Mouse (Mus musculus): ENCODE results near the gene Aifm3. TPM values are rescaled to one million over a fixed set of nuclear protein-coding genes. Genes with fewer than 3 reads are reported as not detected.
A peak's percentile ranks its signal among the peaks of the same experiment; 100 is the strongest.

Gene Aifm3
- polyA plus RNA-seq, 1 experiment: 0.23 TPM

GRCm38 (mm10) chr16:17463184-17463583 lies 26.2 kb upstream of the Aifm3 start:
- no peaks in the 10 kb centered on the region for H3K27me3 ChIP-seq (ENCODE audit: control insufficient read depth, insufficient read depth, low read length)
- H3K4me3 ChIP-seq (ENCODE audit: extremely low read depth, insufficient read depth, insufficient read length): no peak overlapping the region
- 68% methylated on average over 2 of the region's 2 CpGs for WGBS
- H3K36me3 ChIP-seq (ENCODE audit: control insufficient read depth, insufficient read depth, low read length): no peaks in the 10 kb centered on the region; the same call in 1 of the 2 replicates
- no peak for DNase-seq (ENCODE audit: low read depth in 1 of 2, low spot score in 2 of 2)
- TF ChIP-seq POLR2A (IDR thresholded peaks at IDR 0.05; ENCODE audit: low read depth, low read length): no peak
- no peak for TF ChIP-seq CTCF (IDR thresholded peaks at IDR 0.05; ENCODE audit: extremely low read depth, insufficient read depth, insufficient read length, insufficient replicate concordance)
- no peak overlapping the region for H3K27ac ChIP-seq (ENCODE audit: insufficient read depth, low read length)
- H3K4me1 ChIP-seq (ENCODE audit: control insufficient read depth, insufficient read depth, insufficient read length): peaks cover 2% of the 10 kb centered on the region; the same call in 1 of the 2 replicates

DNA sequence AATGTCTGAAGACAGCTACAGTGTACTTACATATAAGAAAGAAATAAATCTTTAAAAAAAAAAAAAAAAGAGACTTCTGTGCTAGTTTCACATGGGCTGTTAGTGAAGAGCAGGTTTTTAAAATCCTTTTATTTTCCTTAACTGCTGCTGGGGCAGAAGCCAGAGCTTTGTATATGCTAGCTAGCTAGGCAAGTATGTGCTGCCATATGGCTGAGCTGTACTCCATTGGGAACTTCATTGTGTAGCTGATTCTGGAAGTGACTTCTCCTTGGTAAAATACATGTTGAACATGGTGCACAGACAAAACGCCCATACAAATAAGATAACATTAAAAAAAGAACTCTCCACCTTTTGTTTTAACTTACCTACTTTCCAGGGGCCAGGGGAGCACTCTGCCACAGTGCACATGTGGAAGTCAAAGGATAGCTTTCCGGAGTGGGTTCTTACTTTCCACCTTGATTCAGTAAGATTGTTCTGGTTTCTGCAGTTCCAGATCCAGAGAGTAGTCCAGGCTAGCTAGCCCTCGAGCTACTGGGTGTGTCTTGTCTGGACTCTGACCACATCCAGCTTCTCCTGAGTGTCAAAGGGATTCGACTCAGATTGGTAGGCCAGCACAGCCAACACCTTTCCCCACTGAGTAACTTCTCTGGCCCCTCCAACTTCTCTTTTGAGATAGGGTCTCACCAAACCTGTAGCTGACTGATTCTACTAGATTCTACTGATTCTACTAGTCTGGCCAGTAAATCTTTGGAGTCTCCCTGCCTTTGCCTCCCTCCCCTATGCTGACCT lies 22.3 kb upstream of the Aifm3 start:
- Histone ChIP-seq H3K27me3 (ENCODE audit: control insufficient read depth, insufficient read depth, low read length) (no peaks in the 10 kb centered on the region), H3K4me3 (ENCODE audit: extremely low read depth, insufficient read depth, insufficient read length) (no peak overlapping the region), H3K4me1 (ENCODE audit: control insufficient read depth, insufficient read depth, insufficient read length) (no peaks in the 10 kb centered on the region), H3K27ac (ENCODE audit: insufficient read depth, low read length) (no peak overlapping the region), H3K36me3 (ENCODE audit: control insufficient read depth, insufficient read depth, low read length) (peaks cover 7% of the 10 kb centered on the region)
- TF ChIP-seq CTCF (IDR thresholded peaks at IDR 0.05; ENCODE audit: extremely low read depth, insufficient read depth, insufficient read length, insufficient replicate concordance) (no peak), POLR2A (IDR thresholded peaks at IDR 0.05; ENCODE audit: low read depth, low read length) (no peak)
- DNase-seq (ENCODE audit: low read depth in 1 of 2, low spot score in 2 of 2): no peak
- WGBS: 82% methylated on average over 4 of the region's 4 CpGs

DNA sequence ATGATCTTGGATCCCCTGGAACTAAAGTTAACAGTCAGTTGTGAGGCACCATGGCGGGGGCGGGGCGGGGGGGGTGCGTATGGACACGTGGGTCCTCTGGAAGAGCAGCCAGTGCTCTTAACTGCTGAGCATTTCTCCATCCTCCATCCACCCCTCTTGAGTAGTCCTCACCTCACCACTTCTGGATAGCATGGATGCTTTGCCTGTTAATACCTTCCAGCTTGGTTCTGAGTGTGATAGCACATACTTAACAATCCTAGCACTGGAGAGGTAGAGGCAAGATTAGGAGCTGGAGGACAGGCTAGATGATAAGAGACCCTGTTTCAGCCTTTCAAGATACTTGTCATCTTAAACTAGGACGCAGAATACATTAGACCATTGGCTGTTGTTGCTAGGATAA lies 16.9 kb upstream of the Aifm3 start:
- 89% methylated on average over 6 of the region's 6 CpGs for WGBS
- Histone ChIP-seq H3K27ac (ENCODE audit: insufficient read depth, low read length) (no peak overlapping the region), H3K4me1 (ENCODE audit: control insufficient read depth, insufficient read depth, insufficient read length) (no peaks in the 10 kb centered on the region), H3K36me3 (ENCODE audit: control insufficient read depth, insufficient read depth, low read length) (peaks cover 7% of the 10 kb centered on the region), H3K4me3 (ENCODE audit: extremely low read depth, insufficient read depth, insufficient read length) (no peak overlapping the region), H3K27me3 (ENCODE audit: control insufficient read depth, insufficient read depth, low read length) (no peaks in the 10 kb centered on the region)
- no peak for DNase-seq (ENCODE audit: low read depth in 1 of 2, low spot score in 2 of 2)
- TF ChIP-seq POLR2A (IDR thresholded peaks at IDR 0.05; ENCODE audit: low read depth, low read length) (no peak), CTCF (IDR thresholded peaks at IDR 0.05; ENCODE audit: extremely low read depth, insufficient read depth, insufficient read length, insufficient replicate concordance) (no peak)

- no peak overlapping the region for H3K4me3 ChIP-seq (ENCODE audit: extremely low read depth, insufficient read depth, insufficient read length)
- no peaks in the 10 kb centered on the region; the same call in 1 of the 2 replicates for H3K4me1 ChIP-seq (ENCODE audit: control insufficient read depth, insufficient read depth, insufficient read length)
- peak in 1 of 2 experiments; percentile 11 for DNase-seq (ENCODE audit: low read depth in 1 of 2, low spot score in 2 of 2)
- no peak overlapping the region for H3K27ac ChIP-seq (ENCODE audit: insufficient read depth, low read length)
- H3K36me3 ChIP-seq (ENCODE audit: control insufficient read depth, insufficient read depth, low read length): peaks cover 8% of the 10 kb centered on the region
- TF ChIP-seq POLR2A (IDR thresholded peaks at IDR 0.05; ENCODE audit: low read depth, low read length): no peak
- peak; percentile 47; the same call in 1 of the 2 replicates for TF ChIP-seq CTCF (IDR thresholded peaks at IDR 0.05; ENCODE audit: extremely low read depth, insufficient read depth, insufficient read length, insufficient replicate concordance)
- no peaks in the 10 kb centered on the region for H3K27me3 ChIP-seq (ENCODE audit: control insufficient read depth, insufficient read depth, low read length)
These were observed 15.3 kb upstream of the Aifm3 start for GRCm38 (mm10) chr16:17474091-17474490.

DNA sequence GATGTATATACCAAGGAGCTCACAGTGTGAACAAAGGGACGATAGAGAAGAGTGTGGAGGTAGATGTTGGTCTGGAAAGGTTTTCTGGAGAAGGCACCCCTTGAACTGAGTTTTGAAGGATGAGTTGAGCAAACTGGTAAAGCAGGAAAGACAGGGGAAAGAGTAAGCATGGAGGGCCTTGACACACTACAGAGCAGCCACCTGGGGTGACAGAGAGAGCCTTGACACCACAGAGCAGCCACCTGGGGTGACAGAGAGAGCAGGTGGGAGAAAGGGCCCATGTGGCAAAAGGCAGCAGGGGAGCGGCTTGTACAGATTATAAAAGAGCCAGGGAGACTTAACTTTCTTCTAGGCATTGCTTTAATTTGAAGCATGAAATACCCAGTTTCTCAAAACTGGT lies 14.7 kb upstream of the Aifm3 start:
- DNase-seq (ENCODE audit: low read depth in 1 of 2, low spot score in 2 of 2): no peak
- peaks cover 6% of the 10 kb centered on the region for H3K36me3 ChIP-seq (ENCODE audit: control insufficient read depth, insufficient read depth, low read length)
- 75% methylated on average over 2 of the region's 2 CpGs for WGBS
- H3K27ac ChIP-seq (ENCODE audit: insufficient read depth, low read length): no peak overlapping the region
- no peaks in the 10 kb centered on the region; the same call in 1 of the 2 replicates for H3K4me1 ChIP-seq (ENCODE audit: control insufficient read depth, insufficient read depth, insufficient read length)
- no peak overlapping the region for H3K4me3 ChIP-seq (ENCODE audit: extremely low read depth, insufficient read depth, insufficient read length)
- TF ChIP-seq POLR2A (IDR thresholded peaks at IDR 0.05; ENCODE audit: low read depth, low read length) (no peak), CTCF (IDR thresholded peaks at IDR 0.05; ENCODE audit: extremely low read depth, insufficient read depth, insufficient read length, insufficient replicate concordance) (no peak)
- H3K27me3 ChIP-seq (ENCODE audit: control insufficient read depth, insufficient read depth, low read length): no peaks in the 10 kb centered on the region

DNA sequence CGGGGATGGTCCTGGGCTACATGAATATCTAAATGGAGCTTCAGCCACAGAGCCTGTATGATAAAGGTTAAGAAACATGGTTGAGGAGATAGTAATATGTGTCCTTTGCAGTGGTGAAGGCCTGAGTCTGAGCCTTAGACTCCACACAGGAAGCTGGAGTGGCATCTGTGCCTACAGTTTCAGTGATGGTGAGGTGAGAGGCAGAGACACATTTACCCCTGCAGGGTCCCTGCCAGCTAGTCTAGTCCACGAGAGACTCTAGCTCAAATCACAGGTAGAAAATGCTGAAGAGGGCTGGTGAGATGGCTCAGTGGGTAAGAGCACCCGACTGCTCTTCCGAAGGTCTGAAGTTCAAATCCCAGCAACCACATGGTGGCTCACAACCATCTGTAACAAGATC lies 14.1 kb upstream of the Aifm3 start:
- Histone ChIP-seq H3K27ac (ENCODE audit: insufficient read depth, low read length) (no peak overlapping the region), H3K27me3 (ENCODE audit: control insufficient read depth, insufficient read depth, low read length) (no peaks in the 10 kb centered on the region), H3K4me3 (ENCODE audit: extremely low read depth, insufficient read depth, insufficient read length) (no peak overlapping the region), H3K4me1 (ENCODE audit: control insufficient read depth, insufficient read depth, insufficient read length) (no peaks in the 10 kb centered on the region; the same call in 1 of the 2 replicates), H3K36me3 (ENCODE audit: control insufficient read depth, insufficient read depth, low read length) (peaks cover 3% of the 10 kb centered on the region)
- no peak for DNase-seq (ENCODE audit: low read depth in 1 of 2, low spot score in 2 of 2)
- TF ChIP-seq POLR2A (IDR thresholded peaks at IDR 0.05; ENCODE audit: low read depth, low read length) (no peak), CTCF (IDR thresholded peaks at IDR 0.05; ENCODE audit: extremely low read depth, insufficient read depth, insufficient read length, insufficient replicate concordance) (no peak)
- 96% methylated on average over 4 of the region's 4 CpGs for WGBS

GRCm38 (mm10) chr16:17478331-17478943 lies 11.0 kb upstream of the Aifm3 start:
- no peak for DNase-seq (ENCODE audit: low read depth in 1 of 2, low spot score in 2 of 2)
- 69% methylated on average over 4 of the region's 4 CpGs for WGBS
- TF ChIP-seq POLR2A (IDR thresholded peaks at IDR 0.05; ENCODE audit: low read depth, low read length) (no peak), CTCF (IDR thresholded peaks at IDR 0.05; ENCODE audit: extremely low read depth, insufficient read depth, insufficient read length, insufficient replicate concordance) (no peak)
- H3K27ac ChIP-seq (ENCODE audit: insufficient read depth, low read length): no peak overlapping the region
- no peaks in the 10 kb centered on the region for H3K27me3 ChIP-seq (ENCODE audit: control insufficient read depth, insufficient read depth, low read length)
- no peaks in the 10 kb centered on the region; the same call in 1 of the 2 replicates for H3K4me1 ChIP-seq (ENCODE audit: control insufficient read depth, insufficient read depth, insufficient read length)
- peaks cover 6% of the 10 kb centered on the region for H3K36me3 ChIP-seq (ENCODE audit: control insufficient read depth, insufficient read depth, low read length)
- no peak overlapping the region for H3K4me3 ChIP-seq (ENCODE audit: extremely low read depth, insufficient read depth, insufficient read length)
